Mouse (Mus musculus): Measurements from ENCODE around the gene Ube2f.
A peak's percentile ranks its signal among the peaks of the same experiment; 100 is the strongest.

Gene Ube2f

DNA sequence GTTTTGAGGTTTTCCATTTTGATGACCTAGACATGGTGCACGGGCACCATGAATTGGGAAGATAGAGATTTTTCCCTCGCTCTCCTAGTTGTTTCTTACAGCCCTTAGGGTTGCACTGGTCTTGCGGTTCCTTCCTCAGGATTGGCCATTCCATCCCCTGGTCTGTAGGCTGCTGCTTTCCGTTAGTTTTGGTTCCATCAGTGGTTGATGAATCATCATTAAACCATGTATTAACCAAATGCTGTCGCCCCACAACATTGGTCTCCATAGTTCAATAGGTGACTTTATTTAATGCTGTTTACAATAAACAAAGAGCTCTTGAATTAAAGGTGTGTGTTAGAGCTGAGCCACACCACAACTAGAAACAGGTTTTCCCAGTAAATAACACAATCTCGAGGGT is 12.4 kb upstream of the Ube2f start:
- DNase-seq (ENCODE audit: low spot score in 2 of 2): no peak

GRCm38 (mm10) chr1:91239112-91239511 is 11.0 kb upstream of the Ube2f start:
- DNase-seq (ENCODE audit: low spot score in 2 of 2): peak in 1 of 2 experiments; percentile 62

GRCm38 (mm10) chr1:91239800-91240199 is 10.3 kb upstream of the Ube2f start:
- DNase-seq (ENCODE audit: low spot score in 2 of 2): no peak

GRCm38 (mm10) chr1:91240685-91241084 is 9.4 kb upstream of the Ube2f start:
- DNase-seq (ENCODE audit: low spot score in 2 of 2): no peak

GRCm38 (mm10) chr1:91241249-91241648 is 8.9 kb upstream of the Ube2f start:
- DNase-seq (ENCODE audit: low spot score in 2 of 2): no peak

- no peak for DNase-seq (ENCODE audit: low spot score in 2 of 2)
These were observed 1.9 kb upstream of the Ube2f start for GRCm38 (mm10) chr1:91248242-91248641.

DNA sequence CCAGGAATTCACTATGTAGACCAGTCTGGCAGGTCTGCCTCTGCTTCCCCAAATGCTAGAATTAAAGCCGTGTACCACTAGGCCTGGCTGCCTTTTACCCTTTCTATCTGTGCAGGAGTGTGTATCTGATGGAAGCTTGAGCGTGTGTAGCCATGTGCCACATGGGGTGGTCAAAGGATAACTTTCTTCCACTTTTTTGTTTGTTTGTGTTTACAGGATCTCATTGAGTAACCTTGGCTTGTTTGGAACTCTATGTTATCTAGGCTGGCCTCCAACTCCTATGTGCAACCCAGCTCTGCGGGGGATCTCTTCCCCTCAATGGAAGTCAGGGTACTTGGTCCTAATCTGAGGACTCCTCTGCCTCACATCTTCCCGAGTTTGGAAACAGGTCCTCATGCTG is 1.1 kb upstream of the Ube2f start:
- no peak for DNase-seq (ENCODE audit: low spot score in 2 of 2)

DNA sequence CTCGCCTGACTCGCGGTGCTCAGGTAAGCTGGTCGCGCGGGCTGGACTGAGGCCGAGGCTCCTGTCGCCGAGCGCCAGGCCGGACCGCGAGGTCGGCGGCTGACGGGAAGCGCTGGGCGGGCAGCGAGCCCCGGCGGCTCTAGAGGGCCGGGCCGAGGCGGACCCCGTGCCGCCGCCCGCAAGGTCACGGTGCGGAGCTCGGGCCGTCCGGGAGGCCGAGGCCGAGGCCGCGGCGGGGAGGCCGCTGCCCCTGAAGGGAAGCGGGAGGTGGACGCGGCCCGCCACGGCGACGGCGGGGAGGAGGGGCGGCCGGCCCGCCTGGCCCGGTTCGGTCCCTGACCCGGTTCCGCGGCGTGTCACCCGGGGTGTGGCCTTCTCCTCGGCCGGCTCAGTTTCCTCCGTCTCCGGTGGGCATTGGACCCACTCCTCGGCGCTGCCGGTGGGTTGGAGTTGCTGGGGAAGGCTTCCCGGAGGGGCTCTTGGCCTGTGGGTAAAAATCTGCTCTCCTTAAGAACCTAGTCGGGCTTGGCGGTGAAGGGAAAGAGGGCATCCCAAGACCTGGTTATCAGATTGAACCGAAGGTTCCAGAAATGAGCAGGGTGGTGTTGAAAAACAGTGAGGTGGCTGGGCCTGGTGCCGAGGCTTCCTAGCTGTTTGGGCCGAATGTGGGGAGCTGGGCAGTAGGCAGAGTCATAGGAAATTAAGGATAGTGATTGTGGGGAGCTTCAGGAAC is 477 bp downstream of the Ube2f start:
- no peak for DNase-seq (ENCODE audit: low spot score in 2 of 2)

DNA sequence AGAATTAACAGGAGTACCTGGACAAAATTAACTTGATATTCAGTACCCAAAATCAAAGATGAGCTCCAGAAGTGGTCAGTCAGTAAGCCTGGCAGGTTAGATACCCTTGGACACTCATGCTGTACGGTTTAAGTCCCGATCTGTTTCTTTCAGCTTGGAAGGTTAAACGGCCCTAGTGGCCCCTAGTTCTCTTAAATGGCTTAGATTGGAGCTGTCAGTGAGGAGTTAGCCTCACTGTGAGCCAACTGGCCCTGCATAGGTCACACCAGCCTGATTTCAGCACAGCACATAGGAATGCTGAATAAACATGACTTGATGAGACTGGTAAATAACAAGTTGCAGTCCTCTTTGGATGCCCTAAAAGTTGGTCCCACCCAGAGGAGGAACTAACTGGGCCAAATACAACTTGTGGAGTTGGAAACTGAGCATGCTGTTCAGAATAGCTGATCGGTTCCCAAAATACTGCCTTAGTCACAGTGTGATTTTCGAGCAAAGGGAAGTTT is 1.1 kb downstream of the Ube2f start:
- no peak for DNase-seq (ENCODE audit: low spot score in 2 of 2)

- no peak for DNase-seq (ENCODE audit: low spot score in 2 of 2)
These were observed 1.8 kb downstream of the Ube2f start for GRCm38 (mm10) chr1:91251927-91252326.

DNA sequence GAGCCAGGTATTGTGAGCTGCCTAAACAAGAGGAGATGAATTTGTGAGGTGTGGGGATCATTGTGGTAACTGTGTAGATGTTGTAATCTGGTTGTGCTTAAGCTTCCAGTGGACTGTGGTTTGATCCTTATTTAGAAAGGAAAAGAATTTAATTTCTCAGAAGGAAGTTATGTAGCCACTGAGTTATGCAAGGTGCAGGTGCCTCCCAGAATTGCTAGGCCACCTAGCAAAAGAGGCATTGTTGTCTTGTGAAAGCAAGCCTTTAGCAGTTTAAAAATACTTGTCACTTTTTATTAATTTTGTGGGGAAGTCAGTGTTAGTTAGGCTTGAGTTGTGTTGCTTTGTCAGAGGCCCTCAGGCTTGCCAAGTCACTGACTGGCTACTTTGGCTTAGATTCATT is 7.8 kb downstream of the Ube2f start:
- no peak for DNase-seq (ENCODE audit: low spot score in 2 of 2)

DNA sequence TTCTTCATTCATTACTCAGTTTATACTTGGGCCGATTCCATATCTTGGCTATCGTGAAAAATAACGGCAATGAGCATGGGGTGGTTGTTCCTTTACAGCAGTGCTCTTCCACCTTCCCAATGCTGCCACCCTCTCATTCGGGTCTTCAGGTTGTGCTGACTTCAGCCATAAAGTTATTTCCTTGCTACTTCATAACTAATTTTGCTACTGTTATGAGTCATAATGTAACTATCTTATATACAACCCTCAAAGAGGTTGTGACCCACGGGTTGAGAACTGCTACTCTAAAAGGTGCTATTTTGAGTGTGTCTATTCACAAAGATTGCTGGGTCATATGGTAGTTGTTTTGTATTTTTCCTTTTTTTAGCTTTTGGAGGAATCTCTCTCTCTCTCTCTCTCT is 9.7 kb downstream of the Ube2f start:
- DNase-seq (ENCODE audit: low spot score in 2 of 2): no peak

DNA sequence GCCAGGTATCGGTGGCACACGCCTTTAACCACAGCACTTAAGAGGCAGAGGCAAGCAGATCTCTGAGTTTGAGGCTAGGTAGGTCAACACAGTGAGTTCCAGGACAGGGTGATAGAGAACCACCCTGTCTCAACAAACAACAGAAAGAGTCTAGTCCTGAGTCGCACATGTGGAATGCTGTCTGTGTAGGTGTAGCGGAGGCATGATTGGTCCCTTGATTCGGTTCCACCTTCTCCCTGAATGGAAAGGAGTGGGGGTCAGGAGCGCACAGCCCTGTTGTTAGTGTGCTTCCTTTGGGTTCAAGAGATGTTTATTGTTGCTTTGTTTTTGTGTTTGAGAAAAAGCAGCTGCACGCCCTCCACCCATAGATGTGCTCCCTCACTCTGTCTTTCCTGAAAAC is 12.4 kb downstream of the Ube2f start:
- DNase-seq (ENCODE audit: low spot score in 2 of 2): no peak

DNA sequence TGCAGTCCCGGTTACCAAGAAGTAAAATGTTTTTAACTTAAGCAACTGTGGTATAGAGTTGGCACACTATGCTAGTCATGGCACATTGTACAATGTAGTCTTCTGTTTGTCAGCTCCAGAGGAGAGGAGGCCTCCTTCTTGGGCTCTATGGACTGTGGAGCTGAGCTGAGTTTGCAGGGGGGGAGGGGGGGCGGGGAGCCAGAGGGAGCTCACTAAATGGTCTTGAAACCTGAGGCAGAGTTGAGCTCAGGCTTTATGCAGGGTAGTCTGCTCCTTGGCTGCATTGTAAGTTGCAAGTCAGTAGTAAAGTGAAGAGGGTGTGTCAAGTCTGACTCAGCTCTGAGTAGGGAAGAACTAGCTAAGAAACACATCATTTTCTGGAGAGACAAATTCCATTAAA is 22.2 kb downstream of the Ube2f start:
- DNase-seq (ENCODE audit: low spot score in 2 of 2): no peak

GRCm38 (mm10) chr1:91276581-91276980 is 26.5 kb downstream of the Ube2f start:
- DNase-seq (ENCODE audit: low spot score in 2 of 2): no peak

DNA sequence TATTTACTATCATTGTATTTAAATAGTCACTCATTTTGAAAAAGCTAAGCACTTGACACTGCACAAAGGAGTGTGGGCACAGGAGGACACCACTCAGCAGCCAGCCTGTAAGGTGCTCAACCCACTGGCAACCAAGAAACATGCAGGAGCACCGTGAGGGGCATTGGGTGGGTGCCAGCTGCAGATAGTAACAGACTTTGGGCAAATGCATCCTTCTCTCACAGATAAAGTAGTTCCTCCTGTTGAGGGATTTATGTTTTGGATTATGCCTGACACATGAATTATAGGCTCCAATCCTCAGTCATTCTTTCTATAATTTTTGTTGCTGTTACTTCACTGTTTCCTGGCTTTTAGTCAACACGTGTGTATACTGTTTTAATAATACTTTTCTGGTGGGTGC is 27.4 kb downstream of the Ube2f start:
- DNase-seq (ENCODE audit: low spot score in 2 of 2): no peak

- no peak for DNase-seq (ENCODE audit: low spot score in 2 of 2)
These were observed 28.5 kb downstream of the Ube2f start for GRCm38 (mm10) chr1:91278410-91279119.

GRCm38 (mm10) chr1:91279126-91279525 is 29.0 kb downstream of the Ube2f start:
- DNase-seq (ENCODE audit: low spot score in 2 of 2): no peak

DNA sequence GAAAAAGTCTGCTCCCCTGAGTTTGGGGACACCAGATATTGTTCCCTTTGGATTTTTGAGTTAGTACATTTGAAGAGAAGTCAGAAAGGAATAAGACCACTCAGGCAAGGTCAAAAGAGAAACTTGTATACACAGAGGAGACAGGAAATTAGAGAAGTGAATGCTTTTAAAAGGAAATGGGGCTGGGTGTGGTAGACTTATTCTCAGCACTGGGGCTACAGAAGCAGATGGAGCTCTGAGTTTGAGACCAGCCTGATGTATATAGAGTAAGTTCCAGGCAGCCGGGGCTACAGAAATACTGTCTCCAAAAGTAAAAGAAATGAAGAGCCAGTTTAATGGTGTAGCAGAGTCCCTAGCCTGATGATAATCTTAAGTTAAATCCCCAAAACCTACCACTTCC is 32.5 kb downstream of the Ube2f start:
- no peak for DNase-seq (ENCODE audit: low spot score in 2 of 2)

GRCm38 (mm10) chr1:91289375-91289774 is 39.3 kb downstream of the Ube2f start:
- no peak for DNase-seq (ENCODE audit: low spot score in 2 of 2)

- no peak for DNase-seq (ENCODE audit: low spot score in 2 of 2)
These were observed 42.2 kb downstream of the Ube2f start for GRCm38 (mm10) chr1:91292101-91292825.

DNA sequence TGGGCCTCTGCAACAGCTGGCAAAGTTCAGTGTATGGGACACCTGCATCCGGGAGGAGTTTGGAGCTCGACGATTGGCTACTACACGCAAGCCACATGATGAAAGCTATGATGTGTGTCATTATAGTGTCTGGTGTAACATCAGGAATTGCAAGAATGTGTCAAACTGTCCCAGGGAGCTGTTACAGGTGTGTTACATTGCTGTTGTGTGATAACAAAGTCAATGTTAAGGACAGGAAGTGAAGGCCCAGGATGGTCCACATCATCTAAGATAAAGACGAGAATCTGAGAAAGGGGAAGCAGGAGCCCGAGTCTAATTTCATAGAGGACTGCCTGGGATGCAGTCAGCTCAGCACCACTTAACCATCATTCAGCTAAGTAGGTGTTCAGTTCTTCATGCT is 45.4 kb downstream of the Ube2f start:
- no peak for DNase-seq (ENCODE audit: low spot score in 2 of 2)

Measured in frontal cortex, postnatal 25 days (tissue).